Mouse (Mus musculus) midbrain, embryonic 16.5 days (tissue): ENCODE results near the gene Sla2. TPM values are rescaled to one million over a fixed set of nuclear protein-coding genes. Genes with fewer than 3 reads are reported as not detected.
A peak's percentile ranks its signal among the peaks of the same experiment; 100 is the strongest.
"Not testable (repeated sequence)": the region's sequence is repeated elsewhere in the genome, so short reads cannot be mapped to it uniquely, and the experiment has no call there.

ENCODE experiments used
- ATAC-seq: fragments of 200-750 bp; cut with Nextera tagmentation; 2 replicates; pipeline ENCODE4 v1.8.0; 2017; ENCODE audit warnings: moderate TSS enrichment
- H3K27ac ChIP-seq: fragments of 300-500 bp; sonication (generic); 2 replicates; pipeline ENCODE4 v1.5.1; 2014; ENCODE audit warnings: mild to moderate bottlenecking, low read length, mixed read lengths
- H3K27me3 ChIP-seq: fragments of 300-500 bp; sonication (generic); 2 replicates; pipeline ENCODE4 v1.6.1; 2014; ENCODE audit warnings: low read depth, low read length, mixed read lengths; ENCODE audit not compliant: control insufficient read depth, insufficient read depth
- H3K36me3 ChIP-seq: fragments of 300-500 bp; sonication (generic); 2 replicates; pipeline ENCODE4 v1.6.1; 2014; ENCODE audit warnings: mild to moderate bottlenecking, low read length, moderate library complexity, mixed read lengths; ENCODE audit not compliant: control insufficient read depth, insufficient read depth
- H3K4me1 ChIP-seq: fragments of 300-500 bp; sonication (generic); 2 replicates; pipeline ENCODE4 v1.6.1; 2014; ENCODE audit warnings: mild to moderate bottlenecking, low read length, mixed read lengths; ENCODE audit not compliant: control insufficient read depth, insufficient read depth
- H3K4me2 ChIP-seq: fragments of 300-500 bp; sonication (generic); 2 replicates; pipeline ENCODE4 v1.6.1; 2014; ENCODE audit warnings: mild to moderate bottlenecking, low read length, mixed read lengths
- H3K4me3 ChIP-seq: fragments of 300-500 bp; sonication (generic); 2 replicates; pipeline ENCODE4 v1.5.1; 2014; ENCODE audit warnings: low read depth, mild to moderate bottlenecking, low read length, moderate library complexity, mixed read lengths
- H3K9ac ChIP-seq: fragments of 300-500 bp; sonication (generic); 2 replicates; pipeline ENCODE4 v1.6.1; 2014; ENCODE audit warnings: low read depth, low read length, mixed read lengths
- H3K9me3 ChIP-seq: fragments of 300-500 bp; sonication (generic); replicated peaks from 2 replicates; pipeline ENCODE4 v1.6.1; 2014; ENCODE audit warnings: mild to moderate bottlenecking, low read length, mixed read lengths; ENCODE audit not compliant: control insufficient read depth, poor library complexity, severe bottlenecking
- WGBS: fragments of 180-500 bp; shearing (Covaris S2); extraction: QIAGEN DNeasy Blood & Tissue Kit; methylation state at CpG from one replicate; pipeline ENCODE4 v1.1.7; 2014; 5-methylcytosine and 5-hydroxymethylcytosine counted together
- polyA plus RNA-seq: library from polyadenylated mRNA; unstranded; fragments of >200 nt; fragmentation: Nextera tagmentation; extraction: Ambion mirVana; gene quantifications from 2 replicates; pipeline ENCODE4 v1.2.1, GENCODE M21; 2015

The Sla2 gene
- polyA plus RNA-seq, 1 experiment from 2014 or later: not detected

DNA sequence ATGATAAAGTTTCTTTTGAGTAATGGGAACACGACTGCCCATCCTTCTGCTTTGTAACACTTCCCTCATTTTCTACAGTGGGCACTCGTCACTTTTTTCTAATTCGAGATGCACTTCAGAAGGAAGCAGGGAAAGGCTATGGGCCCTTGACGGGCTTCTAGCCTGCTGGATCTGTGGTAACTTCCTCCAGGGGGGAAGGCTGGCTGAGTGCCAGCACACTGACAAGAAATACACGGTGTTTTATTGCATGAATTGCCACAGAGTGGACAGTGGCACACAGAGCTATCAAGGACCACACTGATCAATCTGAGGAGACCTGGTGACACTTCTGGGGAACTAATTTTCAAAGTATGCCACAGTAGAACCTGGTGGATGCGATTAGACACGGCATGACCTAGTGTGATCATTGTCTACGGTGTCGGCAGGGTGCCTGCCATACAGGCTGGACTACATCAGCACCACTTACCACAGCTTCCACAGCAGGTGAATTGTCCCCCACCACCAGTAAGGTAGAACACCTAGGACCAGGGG, 9.5 kb upstream of the Sla2 start:
- no peaks in the 10 kb centered on the region for H3K36me3 ChIP-seq
- ATAC-seq: no peak
- no peaks in the 10 kb centered on the region for H3K27me3 ChIP-seq
- WGBS: 77% methylated on average over 9 of the region's 9 CpGs
- H3K9ac ChIP-seq: no peak overlapping the region
- H3K4me1 ChIP-seq: peaks cover 10% of the 10 kb centered on the region; the same call in 1 of the 2 replicates
- H3K9me3 ChIP-seq: no peaks in the 10 kb centered on the region
- no peak overlapping the region for H3K4me2 ChIP-seq
- H3K4me3 ChIP-seq: no peak overlapping the region
- H3K27ac ChIP-seq: no peak overlapping the region

DNA sequence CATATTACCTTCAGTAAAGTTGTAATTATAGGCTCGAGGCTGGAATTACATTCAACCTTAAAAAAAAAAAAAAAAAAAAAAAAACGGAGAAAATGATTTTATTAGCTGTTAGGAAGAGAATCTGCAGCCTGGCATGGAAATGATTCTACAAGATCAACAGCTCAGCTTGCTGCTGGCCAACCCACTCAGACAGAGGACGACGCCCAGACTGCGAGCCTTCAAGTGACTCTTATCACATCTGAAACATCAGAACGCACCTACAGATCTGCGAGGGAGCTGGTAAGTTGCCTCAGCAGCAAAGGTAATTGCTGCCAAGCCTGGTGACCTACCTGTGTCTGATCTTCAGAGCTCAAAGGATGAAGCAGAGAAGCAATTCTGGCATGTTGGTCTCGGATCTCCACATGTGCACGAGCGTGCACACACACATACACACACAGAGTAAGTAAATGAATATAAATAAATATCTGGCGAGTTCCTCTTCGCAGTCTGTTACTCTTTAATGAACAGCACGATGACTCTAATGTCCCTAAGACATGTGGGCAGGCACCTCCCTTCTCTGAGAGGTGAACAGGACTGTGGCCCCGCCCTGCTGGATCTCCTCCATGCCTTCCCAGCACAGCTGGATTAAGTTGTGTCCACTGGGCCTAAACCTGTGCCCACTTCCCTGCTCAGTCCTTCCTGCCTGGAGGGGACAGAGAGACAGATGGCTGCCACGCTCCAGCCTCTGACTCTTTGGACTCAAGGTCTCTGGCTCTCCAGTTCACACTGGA, 7.7 kb upstream of the Sla2 start:
- Histone ChIP-seq H3K27ac (no peak overlapping the region), H3K36me3 (no peaks in the 10 kb centered on the region), H3K27me3 (no peaks in the 10 kb centered on the region), H3K4me2 (no peak overlapping the region), H3K9me3 (no peaks in the 10 kb centered on the region), H3K4me1 (peaks cover 10% of the 10 kb centered on the region; the same call in 1 of the 2 replicates), H3K9ac (no peak overlapping the region), H3K4me3 (no peak overlapping the region)
- WGBS: 80% methylated on average over 15 of the region's 15 CpGs
- no peak for ATAC-seq

DNA sequence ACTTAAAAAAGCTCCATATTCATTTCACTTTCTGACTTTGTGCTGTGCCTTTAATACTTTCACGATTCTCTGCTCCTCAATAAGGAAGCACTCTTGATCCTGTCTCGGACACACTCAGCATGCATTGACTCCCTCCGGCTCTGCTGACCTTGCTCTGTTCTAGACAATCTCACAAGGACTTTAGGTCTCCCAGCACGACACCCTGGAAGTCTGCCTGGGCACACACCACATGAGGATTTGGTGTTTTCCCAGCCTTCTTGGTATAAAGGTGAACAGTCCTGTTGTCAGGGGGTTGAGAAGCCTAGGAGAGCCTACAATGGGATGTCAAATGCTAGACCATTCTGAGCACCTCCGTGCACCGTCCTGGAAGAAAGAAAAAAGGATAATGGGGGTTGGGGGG, 5.8 kb upstream of the Sla2 start:
- Histone ChIP-seq H3K4me2 (no peak overlapping the region), H3K9ac (no peak overlapping the region), H3K27ac (0 out of 2 replicates have a peak overlapping the region, but pooled peaks have one; percentile 17), H3K4me3 (no peak overlapping the region), H3K4me1 (peaks cover 10% of the 10 kb centered on the region; the same call in 1 of the 2 replicates), H3K27me3 (no peaks in the 10 kb centered on the region), H3K9me3 (no peaks in the 10 kb centered on the region), H3K36me3 (no peaks in the 10 kb centered on the region)
- ATAC-seq: no peak
- WGBS: 64% methylated on average over 6 of the region's 6 CpGs

DNA sequence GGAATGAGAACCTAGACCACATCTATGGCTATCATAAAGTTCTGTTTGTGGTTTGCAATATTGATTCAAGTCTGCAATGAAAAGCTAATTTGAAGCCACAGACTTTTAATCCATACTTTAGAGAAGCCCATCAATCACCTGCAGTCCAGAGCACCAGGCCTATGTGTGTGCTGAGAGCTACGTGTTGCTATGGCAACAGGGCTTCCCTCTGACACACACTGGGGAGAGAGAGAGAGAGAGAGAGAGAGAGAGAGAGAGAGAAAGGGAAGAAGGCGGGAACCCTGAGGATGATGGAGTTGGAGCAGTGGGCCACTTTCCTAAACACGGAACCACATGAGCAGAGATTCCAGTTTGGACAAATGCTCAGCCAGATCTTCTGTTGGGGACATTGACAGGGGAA, 5.2 kb upstream of the Sla2 start:
- no peaks in the 10 kb centered on the region for H3K9me3 ChIP-seq
- peaks cover 10% of the 10 kb centered on the region; the same call in 1 of the 2 replicates for H3K4me1 ChIP-seq
- H3K27ac ChIP-seq: 0 out of 2 replicates have a peak overlapping the region, but pooled peaks have one; percentile 26
- no peak overlapping the region for H3K4me2 ChIP-seq
- H3K27me3 ChIP-seq: no peaks in the 10 kb centered on the region
- H3K9ac ChIP-seq: no peak overlapping the region
- H3K36me3 ChIP-seq: no peaks in the 10 kb centered on the region
- WGBS: 18% methylated on average over 3 of the region's 3 CpGs
- no peak overlapping the region for H3K4me3 ChIP-seq
- peak; percentile 84; the same call in 1 of the 2 replicates for ATAC-seq

DNA sequence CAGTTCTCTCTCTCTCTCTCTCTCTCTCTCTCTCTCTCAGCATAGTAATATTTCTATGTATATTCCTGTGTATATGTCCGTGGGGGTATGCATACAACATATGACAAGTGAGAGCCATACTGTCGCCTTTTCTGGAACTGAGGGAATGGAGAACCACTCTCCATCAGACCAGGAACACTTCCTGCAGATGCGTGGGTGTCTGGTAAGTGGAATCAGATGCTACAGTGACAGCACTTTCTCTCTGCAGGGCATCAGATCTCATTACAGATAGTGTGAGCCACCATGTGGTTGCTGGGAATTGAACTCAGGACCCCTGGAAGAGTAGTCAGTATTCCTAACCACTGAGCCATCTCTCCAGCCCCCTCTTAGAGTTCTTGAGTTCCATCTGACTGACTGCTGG, 1.5 kb upstream of the Sla2 start:
- Histone ChIP-seq H3K27ac (no peak overlapping the region), H3K9ac (no peak overlapping the region), H3K36me3 (no peaks in the 10 kb centered on the region), H3K9me3 (no peaks in the 10 kb centered on the region), H3K4me1 (peaks cover 10% of the 10 kb centered on the region; the same call in 1 of the 2 replicates), H3K27me3 (no peaks in the 10 kb centered on the region), H3K4me2 (no peak overlapping the region), H3K4me3 (no peak overlapping the region)
- 76% methylated on average over 3 of the region's 3 CpGs for WGBS
- no peak for ATAC-seq

DNA sequence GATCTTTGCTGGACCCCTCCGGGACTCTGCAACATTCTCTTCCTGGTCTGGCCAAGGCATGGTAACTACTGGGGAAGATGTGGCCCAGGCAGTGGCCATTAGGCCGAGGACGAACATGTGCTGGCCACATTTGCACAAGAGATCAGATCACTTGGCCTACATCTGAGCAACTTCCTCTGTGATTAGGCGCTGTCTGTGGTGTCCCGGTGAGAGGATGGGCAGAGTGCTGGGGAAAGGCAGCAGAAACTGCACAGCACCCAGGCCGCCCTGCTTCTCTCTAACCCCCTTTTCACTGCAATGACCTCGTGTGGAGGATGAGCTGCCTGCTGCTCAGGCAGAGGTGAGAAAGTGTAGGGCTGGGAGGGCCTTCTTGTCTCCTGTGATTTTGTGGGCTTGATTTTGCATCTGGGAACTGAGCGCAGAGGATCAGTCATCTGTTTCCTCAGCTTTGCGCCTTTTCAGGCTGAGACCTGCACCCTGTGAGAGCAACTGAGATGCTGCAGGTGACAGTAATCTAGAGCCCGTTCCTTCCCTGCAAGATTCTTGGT, 834 bp downstream of the Sla2 start:
- Histone ChIP-seq H3K9me3 (no peaks in the 10 kb centered on the region), H3K9ac (no peak overlapping the region), H3K4me1 (no peaks in the 10 kb centered on the region), H3K4me2 (no peak overlapping the region), H3K27ac (no peak overlapping the region), H3K4me3 (no peak overlapping the region), H3K36me3 (no peaks in the 10 kb centered on the region), H3K27me3 (no peaks in the 10 kb centered on the region)
- 87% methylated on average over 10 of the region's 10 CpGs for WGBS
- ATAC-seq: no peak

DNA sequence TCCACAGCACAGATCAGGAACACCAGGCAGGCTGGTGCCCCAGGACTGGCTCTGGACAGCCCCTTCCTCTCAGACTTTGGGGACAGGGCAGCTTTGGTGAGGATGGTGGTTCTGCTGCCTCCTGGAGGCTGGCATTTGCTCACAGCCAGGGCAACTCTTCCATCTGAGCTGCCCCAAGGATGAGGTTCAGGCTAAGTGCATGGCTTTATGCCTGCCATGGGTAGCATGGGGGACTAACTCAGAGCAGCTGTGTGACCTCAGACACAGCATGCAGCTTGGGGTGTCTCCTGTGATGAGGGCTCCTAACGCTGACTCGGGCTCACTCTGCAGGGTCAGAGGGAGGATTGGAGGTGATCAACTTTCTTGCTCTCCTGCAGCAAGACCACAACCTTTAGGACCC, 1.3 kb downstream of the Sla2 start:
- H3K4me3 ChIP-seq, H3K27me3 ChIP-seq, H3K4me2 ChIP-seq, H3K9ac ChIP-seq, H3K27ac ChIP-seq, H3K9me3 ChIP-seq, ATAC-seq, H3K4me1 ChIP-seq, H3K36me3 ChIP-seq: not testable (repeated sequence)
- WGBS: 63% methylated on average over 2 of the region's 2 CpGs

DNA sequence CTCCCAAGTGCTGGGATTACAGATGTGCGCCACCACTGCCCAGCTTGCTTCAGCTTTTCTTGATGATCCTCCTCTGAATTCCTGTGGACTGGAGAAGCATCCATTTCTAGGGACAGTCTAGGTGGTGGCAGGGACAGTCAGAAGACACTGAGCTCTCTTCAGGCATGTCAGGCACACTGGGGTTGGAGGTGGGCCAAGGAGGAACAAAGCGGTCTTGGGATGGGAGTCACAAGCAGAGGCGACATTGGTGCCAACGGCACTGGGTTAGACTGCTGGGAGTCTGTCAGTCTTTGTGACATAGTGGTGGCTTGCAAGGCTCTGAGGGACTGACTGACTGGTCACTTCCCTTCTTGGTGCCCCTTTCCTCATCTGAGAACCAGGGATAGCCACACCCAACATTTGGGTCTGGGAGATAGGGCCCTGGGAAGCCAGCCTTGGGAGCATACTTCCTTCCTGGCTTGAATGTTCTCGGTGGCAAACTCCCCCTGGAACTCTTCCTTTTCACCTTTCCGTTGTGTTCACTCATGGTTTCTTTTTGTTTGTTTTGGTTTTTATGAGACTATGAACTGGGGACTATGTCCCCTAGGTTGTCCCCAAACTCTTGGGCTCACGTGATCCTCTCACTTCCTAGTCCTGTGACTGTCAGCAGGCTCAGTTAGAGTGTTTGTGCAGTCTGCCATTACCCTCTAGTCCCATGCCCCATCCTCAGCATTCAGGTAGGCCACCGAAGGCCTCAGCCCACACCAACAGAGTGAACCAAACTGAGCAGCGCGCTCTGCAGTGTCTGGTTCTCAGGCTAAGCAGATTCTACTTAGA, 2.4 kb downstream of the Sla2 start:
- H3K27me3 ChIP-seq: no peaks in the 10 kb centered on the region
- no peak overlapping the region for H3K27ac ChIP-seq
- no peaks in the 10 kb centered on the region for H3K4me1 ChIP-seq
- 91% methylated on average over 10 of the region's 10 CpGs for WGBS
- no peaks in the 10 kb centered on the region for H3K9me3 ChIP-seq
- no peak for ATAC-seq
- H3K9ac ChIP-seq: no peak overlapping the region
- H3K36me3 ChIP-seq: no peaks in the 10 kb centered on the region
- no peak overlapping the region for H3K4me2 ChIP-seq
- no peak overlapping the region for H3K4me3 ChIP-seq
